Mouse (Mus musculus) spleen, adult 2 months (tissue): ENCODE measurements around the gene Med13. TPM values are rescaled to one million over a fixed set of nuclear protein-coding genes. Genes with fewer than 3 reads are reported as not detected.
A peak's percentile ranks its signal among the peaks of the same experiment; 100 is the strongest.

Source experiments
- DNase-seq, 2 experiments: peaks; one replicate each; pipeline versions ENCODE4 v3.0.0 to v3.0.0-alpha.2; 2012 to 2021; ENCODE audit warnings: low spot score in 2 of 2, low read depth in 1 of 2
- H3K27ac ChIP-seq: fragments of 200-500 bp; 2 replicates; pipeline ENCODE4 v1.5.1; 2012; ENCODE audit warnings: low read length, inconsistent platforms; ENCODE audit not compliant: insufficient read depth
- H3K27me3 ChIP-seq: fragments of 200-500 bp; 2 replicates; pipeline ENCODE4 v1.6.1; 2012; ENCODE audit warnings: mild to moderate bottlenecking, moderate library complexity, low read length, inconsistent platforms; ENCODE audit not compliant: control insufficient read depth, insufficient read depth
- H3K36me3 ChIP-seq: fragments of 200-500 bp; 2 replicates; pipeline ENCODE4 v1.6.1; 2012; ENCODE audit warnings: mild to moderate bottlenecking, low read length, inconsistent platforms; ENCODE audit not compliant: control insufficient read depth, insufficient read depth
- H3K4me1 ChIP-seq: fragments of 200-500 bp; 2 replicates; pipeline ENCODE4 v1.6.1; 2011; ENCODE audit warnings: inconsistent platforms; ENCODE audit not compliant: control insufficient read depth, insufficient read depth, insufficient read length
- H3K4me3 ChIP-seq: fragments of 200-500 bp; 2 replicates; pipeline ENCODE4 v1.5.1; 2011; ENCODE audit warnings: mild to moderate bottlenecking, inconsistent platforms; ENCODE audit not compliant: insufficient read depth, insufficient read length; ENCODE audit errors: extremely low read depth
- CTCF ChIP-seq: fragments of 200-500 bp; IDR thresholded peaks from 2 replicates; pipeline ENCODE4 v1.5.1; 2011; ENCODE audit warnings: mild to moderate bottlenecking, inconsistent platforms; ENCODE audit not compliant: insufficient read depth, insufficient read length, insufficient replicate concordance; ENCODE audit errors: extremely low read depth
- POLR2A ChIP-seq: fragments of 200-500 bp; IDR thresholded peaks from 2 replicates; pipeline ENCODE4 v1.6.1; 2011; ENCODE audit warnings: low read depth, low read length, inconsistent platforms
- WGBS: fragments of 180-500 bp; shearing (Covaris S2); methylation state at CpG from one replicate; pipeline ENCODE4 v1.1.7; 2018; 5-methylcytosine and 5-hydroxymethylcytosine counted together
- polyA plus RNA-seq: library from polyadenylated mRNA; depleted of rRNA; stranded (reverse); fragments of >200 nt; gene quantifications from 2 replicates; pipeline ENCODE4 v1.2.3, GENCODE M21; 2012; rRNA removed

Med13 gene
- polyA plus RNA-seq, 1 experiment, result 23.2 TPM

DNA sequence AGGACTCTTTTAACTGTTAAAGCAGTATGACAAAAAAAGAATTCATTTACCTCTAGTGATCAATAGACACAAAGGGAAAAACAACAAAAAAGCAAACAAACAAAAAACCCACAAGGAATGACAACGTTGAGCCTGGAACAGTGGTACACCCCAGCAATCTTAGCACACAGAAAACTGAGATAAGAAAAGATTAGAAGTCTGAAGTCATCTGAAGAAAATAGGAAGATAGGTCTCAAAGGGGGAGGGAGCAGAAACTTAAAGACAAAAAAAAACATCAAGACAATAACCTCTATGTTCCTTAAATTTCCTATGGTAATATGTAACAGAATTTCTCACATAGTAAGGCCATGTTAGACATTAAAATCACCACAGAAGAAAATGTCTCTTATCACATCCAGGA, 104.1 kb downstream of the Med13 start:
- Histone ChIP-seq H3K4me1 (no peaks in the 10 kb centered on the region; the same call in 1 of the 2 replicates), H3K27me3 (no peaks in the 10 kb centered on the region), H3K36me3 (0 out of 2 replicates have a peak, but pooled peaks cover 1% of the 10 kb centered on the region), H3K4me3 (no peak overlapping the region), H3K27ac (no peak overlapping the region)
- TF ChIP-seq CTCF (no peak), POLR2A (no peak)
- 69% methylated on average over 1 of the region's 1 CpGs for WGBS
- DNase-seq, result no peak

- no peak for DNase-seq
- no peak for TF ChIP-seq POLR2A
- no peak for TF ChIP-seq CTCF
- H3K27me3 ChIP-seq, result no peaks in the 10 kb centered on the region
Measured at GRCm38 (mm10) chr11:86232446-86232845, 125.0 kb downstream of the Med13 start.

GRCm38 (mm10) chr11:86231781-86232350, 125.5 kb downstream of the Med13 start:
- Histone ChIP-seq H3K27ac (peak overlapping the region; percentile 55; the same call in 1 of the 2 replicates), H3K36me3 (peaks cover 3% of the 10 kb centered on the region; the same call in 1 of the 2 replicates), H3K4me3 (peak overlapping the region; percentile 26; the same call in 1 of the 2 replicates), H3K27me3 (no peaks in the 10 kb centered on the region), H3K4me1 (peaks cover 5% of the 10 kb centered on the region)
- 81% methylated on average over 13 of the region's 13 CpGs for WGBS
- TF ChIP-seq CTCF (no peak), POLR2A (no peak)
- peak in 1 of 2 experiments; percentile 8 for DNase-seq

More at GRCm38 (mm10) chr11:86232446-86232845, 125.0 kb downstream of the Med13 start:
- 77% methylated on average over 4 of the region's 4 CpGs for WGBS
- peaks cover 3% of the 10 kb centered on the region for H3K4me1 ChIP-seq
- no peak overlapping the region for H3K4me3 ChIP-seq
- no peak overlapping the region for H3K27ac ChIP-seq
- H3K36me3 ChIP-seq, result peaks cover 3% of the 10 kb centered on the region; the same call in 1 of the 2 replicates

DNA sequence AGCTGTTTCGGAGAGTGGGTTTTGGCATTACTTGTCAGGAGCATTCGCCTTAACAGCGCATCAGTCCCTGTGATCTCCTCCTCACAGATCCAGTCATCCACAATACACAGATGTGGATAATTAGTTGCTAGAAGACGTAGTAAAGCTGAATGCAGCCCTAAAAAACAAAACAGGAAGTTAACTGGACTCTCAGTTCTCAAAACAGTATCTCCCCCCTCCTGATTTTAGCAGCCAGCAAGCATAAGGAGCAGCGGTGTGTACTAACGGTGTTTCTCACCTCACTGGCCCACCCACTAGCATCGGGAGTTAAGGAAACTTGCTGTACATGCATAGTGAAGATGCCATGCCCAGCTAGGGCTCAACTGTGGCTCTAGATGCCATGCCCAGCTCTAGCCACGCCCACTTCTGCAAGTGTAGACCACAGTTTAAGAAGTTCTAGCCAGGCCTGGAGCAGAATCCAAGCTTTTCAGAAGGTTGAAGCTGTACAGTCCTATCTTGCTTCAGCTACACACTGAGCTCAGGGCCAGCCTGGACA, 130.7 kb downstream of the Med13 start:
- Histone ChIP-seq H3K27me3 (no peaks in the 10 kb centered on the region), H3K36me3 (peaks cover 5% of the 10 kb centered on the region; the same call in 1 of the 2 replicates), H3K27ac (no peak overlapping the region; the same call in 1 of the 2 replicates), H3K4me3 (no peak overlapping the region), H3K4me1 (peaks cover 4% of the 10 kb centered on the region)
- WGBS, result 57% methylated on average over 8 of the region's 8 CpGs
- no peak for DNase-seq
- no peak for TF ChIP-seq CTCF
- TF ChIP-seq POLR2A, result no peak

DNA sequence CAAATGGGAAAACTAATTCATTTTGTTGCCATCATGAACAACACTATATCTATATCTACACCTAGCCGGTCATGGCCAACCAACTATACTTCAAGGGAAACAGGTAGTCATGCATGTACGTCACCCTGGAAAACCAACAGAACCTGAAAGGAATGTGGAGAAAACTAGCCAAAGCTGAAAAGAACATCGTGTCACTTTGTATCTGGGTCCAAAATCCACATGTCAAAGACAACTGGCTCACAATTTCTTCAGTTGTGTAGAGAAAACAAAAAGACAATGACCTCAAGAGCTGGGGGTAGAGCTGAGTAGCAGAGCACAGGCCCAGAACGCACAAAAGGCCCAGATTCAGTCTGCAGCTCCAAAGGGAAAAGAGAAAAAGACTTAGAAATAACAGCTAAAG, 131.6 kb downstream of the Med13 start:
- Histone ChIP-seq H3K36me3 (peaks cover 3% of the 10 kb centered on the region; the same call in 1 of the 2 replicates), H3K27me3 (no peaks in the 10 kb centered on the region), H3K27ac (no peak overlapping the region), H3K4me1 (peaks cover 3% of the 10 kb centered on the region), H3K4me3 (no peak overlapping the region)
- no peak for TF ChIP-seq CTCF
- TF ChIP-seq POLR2A, result no peak
- WGBS, result 96% methylated on average over 4 of the region's 4 CpGs
- no peak for DNase-seq

Other genes with a start within 250 kb of the Med13 start
- gene Brip1, start 156.4 kb downstream of the Med13 start, polyA plus RNA-seq, result 0.16 and 0.31 TPM in 2 replicates
- gene Ints2, start 100.0 kb downstream of the Med13 start, polyA plus RNA-seq, result 5.0 and 7.0 TPM in 2 replicates
- gene Rnft1, start 127.1 kb upstream of the Med13 start, polyA plus RNA-seq, result 2.9 and 3.1 TPM in 2 replicates
- gene Rps6kb1, start 187.2 kb upstream of the Med13 start, polyA plus RNA-seq, result 5.4 and 5.9 TPM in 2 replicates
- 2.1 and 2.2 TPM in 2 replicates for gene Tubd1, start 187.4 kb upstream of the Med13 start, polyA plus RNA-seq